Mouse (Mus musculus) ES-E14 (cell line): ENCODE results near the gene Zbtb20. TPM values are rescaled to one million over a fixed set of nuclear protein-coding genes. Genes with fewer than 3 reads are reported as not detected.

ENCODE experiments used
- DNase-seq: peaks from one replicate; pipeline ENCODE4 v3.0.0-alpha.2; 2013; ENCODE audit warnings: low read depth, low spot score
- H3K27ac ChIP-seq: 2 replicates; pipeline ENCODE4 v1.5.1; 2012; ENCODE audit warnings: low read depth, mild to moderate bottlenecking, low read length, moderate library complexity, mixed read lengths; ENCODE audit not compliant: poor library complexity, insufficient read depth, severe bottlenecking
- H3K36me3 ChIP-seq: 2 replicates; pipeline ENCODE4 v1.6.1; 2012; ENCODE audit warnings: mild to moderate bottlenecking, low read length, moderate library complexity, mixed read lengths; ENCODE audit not compliant: control insufficient read depth, poor library complexity, insufficient read depth, severe bottlenecking
- H3K4me1 ChIP-seq, 2 experiments: fragments of 150-350 bp in 1 of 2; sonication (generic) in 1 of 2; 2 replicates each; pipeline ENCODE4 v1.6.1; 2012; ENCODE audit warnings: low read length in 2 of 2, mild to moderate bottlenecking in 1 of 2, mixed read lengths in 1 of 2; ENCODE audit not compliant: control insufficient read depth in 2 of 2, insufficient read depth in 2 of 2, poor library complexity in 1 of 2
- H3K4me3 ChIP-seq, 2 experiments: fragments of 150-350 bp in 1 of 2; sonication (generic) in 1 of 2; 2 replicates each; pipeline ENCODE4 v1.5.1; 2012; ENCODE audit warnings: low read length in 2 of 2, low read depth in 1 of 2, mild to moderate bottlenecking in 1 of 2, mixed read lengths in 1 of 2; ENCODE audit not compliant: insufficient read depth in 1 of 2, poor library complexity in 1 of 2, severe bottlenecking in 1 of 2
- H3K9ac ChIP-seq: 2 replicates; pipeline ENCODE4 v1.6.1; 2012; ENCODE audit warnings: low read depth, mild to moderate bottlenecking, low read length, mixed read lengths; ENCODE audit not compliant: poor library complexity, insufficient read depth, severe bottlenecking
- H3K9me3 ChIP-seq: fragments of 150-350 bp; sonication (generic); 2 replicates; pipeline ENCODE4 v1.6.1; 2012; ENCODE audit warnings: low read depth, mild to moderate bottlenecking, low read length; ENCODE audit not compliant: control insufficient read depth, insufficient read depth
- CHD2 ChIP-seq: IDR thresholded peaks from 2 replicates; pipeline ENCODE4 v1.6.1; 2014; ENCODE audit warnings: mild to moderate bottlenecking, low read depth, low read length, inconsistent platforms
- HCFC1 ChIP-seq: IDR thresholded peaks from 2 replicates; pipeline ENCODE4 v1.6.1; 2012; ENCODE audit warnings: low read length, inconsistent platforms, borderline replicate concordance; ENCODE audit not compliant: insufficient read depth
- MAFK ChIP-seq: IDR thresholded peaks from 2 replicates; pipeline ENCODE4 v1.6.1; 2014; ENCODE audit warnings: mild to moderate bottlenecking, low read depth, low read length, inconsistent platforms; ENCODE audit not compliant: insufficient read depth
- ZC3H11A ChIP-seq: IDR thresholded peaks from 2 replicates; pipeline ENCODE4 v1.6.1; 2012; ENCODE audit warnings: low read depth, mild to moderate bottlenecking, inconsistent platforms, low read length, borderline replicate concordance
- ZNF384 ChIP-seq: IDR thresholded peaks from 2 replicates; pipeline ENCODE4 v1.6.1; 2012; ENCODE audit warnings: low read depth, low read length, inconsistent platforms
- in situ Hi-C, 2 experiments: fragments of 600-800 bp; cut with MboI; formaldehyde crosslinking; loops; one replicate each; pipeline ENCODE4 v1.15.1; 2025; ENCODE audit warnings: low sequenced_read_pairs in 2 of 2, inconsistent platforms in 1 of 2; ENCODE audit not compliant: unreplicated experiment in 2 of 2
- total RNA-seq: library from RNA; depleted of rRNA; stranded (reverse); fragments of 300-350 nt; gene quantifications from 2 replicates; pipeline ENCODE4 v1.2.3, GENCODE M21; 2012

Gene Zbtb20
- total RNA-seq, 1 experiment: 4.0 TPM

DNA sequence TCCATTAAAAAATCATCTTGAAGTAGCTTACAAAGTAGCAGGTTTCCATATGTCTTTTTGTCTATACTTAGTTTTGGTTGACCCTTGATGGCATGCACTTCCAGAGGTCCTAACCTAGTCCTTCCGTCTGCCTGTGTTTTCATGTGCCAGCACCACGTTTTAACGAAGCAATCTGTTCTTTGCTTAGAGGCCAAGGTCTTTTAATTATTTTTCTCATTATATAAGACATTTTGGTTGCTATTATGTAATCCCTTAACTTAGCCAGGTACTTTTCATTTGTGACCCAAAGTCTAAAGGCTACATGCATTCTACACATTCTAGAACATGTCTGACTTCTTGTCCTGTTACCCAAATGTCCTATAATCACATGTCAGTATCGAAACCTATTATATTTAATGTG lies 35.6 kb downstream of the Zbtb20 start:
- Histone ChIP-seq H3K4me3 (no peak overlapping the region), H3K4me1 (peaks cover 1 to 2% of the 10 kb centered on the region in 2 experiments; a peak in 1 of 4 replicates), H3K36me3 (no peaks in the 10 kb centered on the region), H3K9ac (no peak overlapping the region), H3K27ac (no peak overlapping the region), H3K9me3 (no peaks in the 10 kb centered on the region)
- no peak for TF ChIP-seq MAFK
- TF ChIP-seq ZC3H11A: no peak
- TF ChIP-seq HCFC1: no peak
- no peak for TF ChIP-seq ZNF384
- no peak for TF ChIP-seq CHD2
- in situ Hi-C loops: loop anchor here in 1 of 2 experiments (25.0 kb wide), 2 partner anchors 624 to 724 kb away; no protein-coding TSS in a partner anchor
- DNase-seq: no peak

DNA sequence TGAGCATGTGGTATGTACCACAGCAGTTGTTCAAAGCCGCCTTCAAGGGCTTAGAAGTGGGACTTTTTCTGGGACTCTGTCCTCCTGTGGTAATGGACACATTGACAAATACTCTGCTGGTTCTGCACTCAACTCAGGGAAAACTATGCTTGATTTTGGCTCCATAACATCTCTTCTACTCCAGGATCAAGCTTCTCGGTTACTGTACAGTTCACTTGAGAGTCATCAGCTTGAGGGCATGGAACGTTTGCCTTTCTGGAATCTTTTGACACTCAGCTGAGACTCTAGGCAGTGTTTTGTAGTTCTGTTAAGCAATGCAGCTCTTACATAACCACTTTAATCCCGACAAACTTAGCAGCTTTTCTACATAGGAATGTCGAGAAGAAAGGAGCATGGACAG lies 36.1 kb downstream of the Zbtb20 start:
- Histone ChIP-seq H3K9ac (no peak overlapping the region), H3K9me3 (no peaks in the 10 kb centered on the region), H3K4me3 (no peak overlapping the region), H3K36me3 (no peaks in the 10 kb centered on the region), H3K27ac (no peak overlapping the region), H3K4me1 (peaks cover 1 to 2% of the 10 kb centered on the region in 2 experiments; a peak in 1 of 4 replicates)
- DNase-seq: no peak
- in situ Hi-C loops: loop anchor here in 1 of 2 experiments (25.0 kb wide), 2 partner anchors 625 to 725 kb away; no protein-coding TSS in a partner anchor
- no peak for TF ChIP-seq MAFK
- TF ChIP-seq ZNF384: no peak
- TF ChIP-seq ZC3H11A: no peak
- no peak for TF ChIP-seq HCFC1
- TF ChIP-seq CHD2: no peak

DNA sequence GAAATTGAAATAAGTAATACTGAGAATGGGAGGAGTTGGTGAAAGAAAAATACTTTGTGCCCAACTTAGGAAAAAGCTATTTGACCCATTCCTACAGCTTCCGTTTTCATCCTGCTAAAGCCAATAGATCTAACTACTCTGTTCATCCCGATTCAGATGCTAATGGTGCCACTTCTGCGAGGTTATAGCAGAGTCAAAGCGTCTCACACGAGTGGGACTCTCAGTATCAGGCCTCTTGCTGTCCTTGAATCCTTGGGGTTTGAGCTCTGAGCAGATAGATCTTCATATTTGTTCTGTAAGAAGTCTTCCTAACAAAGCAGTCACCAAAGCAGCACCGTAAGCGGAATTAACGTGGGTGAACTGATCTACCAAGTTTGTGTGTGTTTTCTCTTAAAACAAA lies 37.6 kb downstream of the Zbtb20 start:
- Histone ChIP-seq H3K36me3 (no peaks in the 10 kb centered on the region), H3K27ac (no peak overlapping the region), H3K4me3 (no peak overlapping the region), H3K9me3 (no peaks in the 10 kb centered on the region), H3K9ac (no peak overlapping the region), H3K4me1 (peaks cover 1 to 2% of the 10 kb centered on the region in 2 experiments; a peak in 1 of 4 replicates)
- no peak for TF ChIP-seq CHD2
- TF ChIP-seq ZC3H11A: no peak
- no peak for TF ChIP-seq HCFC1
- no peak for TF ChIP-seq ZNF384
- TF ChIP-seq MAFK: no peak
- in situ Hi-C loops: loop anchor here in 1 of 2 experiments (25.0 kb wide), 2 partner anchors 626 to 726 kb away; no protein-coding TSS in a partner anchor
- DNase-seq: no peak

- no peak overlapping the region for H3K4me3 ChIP-seq
- H3K9ac ChIP-seq: no peak overlapping the region
- peak; percentile 39 for DNase-seq
- TF ChIP-seq HCFC1: no peak
- TF ChIP-seq ZC3H11A: peak; percentile 63; the same call in 1 of the 2 replicates
- in situ Hi-C loops: loop anchor here in 1 of 2 experiments (25.0 kb wide), 2 partner anchors 627 to 727 kb away; no protein-coding TSS in a partner anchor
- H3K36me3 ChIP-seq: no peaks in the 10 kb centered on the region
- no peak overlapping the region for H3K27ac ChIP-seq
- no peaks in the 10 kb centered on the region for H3K9me3 ChIP-seq
- H3K4me1 ChIP-seq: peaks cover 1 to 2% of the 10 kb centered on the region in 2 experiments; a peak in 1 of 4 replicates
Observed at GRCm38 (mm10) chr16:42914457-42915085, 38.9 kb downstream of the Zbtb20 start.
